Mouse (Mus musculus) brown adipose tissue, adult 24 weeks (tissue): ENCODE results near the gene Islr. TPM values are rescaled to one million over a fixed set of nuclear protein-coding genes. Genes with fewer than 3 reads are reported as not detected.

Source experiments
- H3K27ac ChIP-seq: fragments of 200-500 bp; replicated peaks from 2 replicates; pipeline ENCODE4 v1.5.1; 2012; ENCODE audit warnings: low read depth, mild to moderate bottlenecking, low read length
- H3K4me1 ChIP-seq: fragments of 200-500 bp; 2 replicates; pipeline ENCODE4 v1.6.1; 2012; ENCODE audit warnings: low read length, mixed read lengths; ENCODE audit not compliant: control insufficient read depth, insufficient read depth, insufficient read length
- H3K4me3 ChIP-seq: fragments of 200-500 bp; 2 replicates; pipeline ENCODE4 v1.5.1; 2012; ENCODE audit warnings: low read depth, mild to moderate bottlenecking, low read length, moderate library complexity; ENCODE audit not compliant: insufficient read depth
- polyA plus RNA-seq: library from polyadenylated mRNA; stranded (reverse); fragments of >200 nt; gene quantifications from 2 replicates; pipeline ENCODE4 v1.2.4, GENCODE M21; 2012; ENCODE audit not compliant: missing spikeins, insufficient read depth, insufficient read length

The Islr gene
- polyA plus RNA-seq, 1 experiment, result 17.5 TPM

- H3K27ac ChIP-seq, result no peak overlapping the region
- no peak overlapping the region for H3K4me3 ChIP-seq
- no peaks in the 10 kb centered on the region for H3K4me1 ChIP-seq
Measured at GRCm38 (mm10) chr9:58194222-58194621, 9.9 kb downstream of the Islr start.

GRCm38 (mm10) chr9:58184456-58184855, 19.6 kb downstream of the Islr start:
- no peak overlapping the region for H3K4me3 ChIP-seq
- no peaks in the 10 kb centered on the region for H3K4me1 ChIP-seq
- H3K27ac ChIP-seq, result no peak overlapping the region

GRCm38 (mm10) chr9:58179390-58179789, 24.7 kb downstream of the Islr start:
- Histone ChIP-seq H3K4me3 (no peak overlapping the region), H3K27ac (no peak overlapping the region), H3K4me1 (0 out of 2 replicates have a peak, but pooled peaks cover 2% of the 10 kb centered on the region)

- no peak overlapping the region for H3K27ac ChIP-seq
- 0 out of 2 replicates have a peak, but pooled peaks cover 2% of the 10 kb centered on the region for H3K4me1 ChIP-seq
- no peak overlapping the region for H3K4me3 ChIP-seq
Measured at GRCm38 (mm10) chr9:58177165-58177564, 26.9 kb downstream of the Islr start.

- H3K27ac ChIP-seq, result no peak overlapping the region
- 0 out of 2 replicates have a peak, but pooled peaks cover 2% of the 10 kb centered on the region for H3K4me1 ChIP-seq
- H3K4me3 ChIP-seq, result no peak overlapping the region
Measured at GRCm38 (mm10) chr9:58175745-58176487, 28.2 kb downstream of the Islr start.

- 0 out of 2 replicates have a peak, but pooled peaks cover 2% of the 10 kb centered on the region for H3K4me1 ChIP-seq
- H3K4me3 ChIP-seq, result no peak overlapping the region
- no peak overlapping the region for H3K27ac ChIP-seq
Measured at GRCm38 (mm10) chr9:58174818-58175251, 29.3 kb downstream of the Islr start.

GRCm38 (mm10) chr9:58172863-58173262, 31.2 kb downstream of the Islr start:
- no peak overlapping the region for H3K4me3 ChIP-seq
- 0 out of 2 replicates have a peak, but pooled peaks cover 2% of the 10 kb centered on the region for H3K4me1 ChIP-seq
- no peak overlapping the region for H3K27ac ChIP-seq

GRCm38 (mm10) chr9:58169426-58169825, 34.7 kb downstream of the Islr start:
- Histone ChIP-seq H3K4me1 (no peaks in the 10 kb centered on the region), H3K27ac (no peak overlapping the region), H3K4me3 (no peak overlapping the region)

- no peak overlapping the region for H3K4me3 ChIP-seq
- no peak overlapping the region for H3K27ac ChIP-seq
- H3K4me1 ChIP-seq, result no peaks in the 10 kb centered on the region
Measured at GRCm38 (mm10) chr9:58168880-58169279, 35.2 kb downstream of the Islr start.

GRCm38 (mm10) chr9:58165779-58166178, 38.3 kb downstream of the Islr start:
- no peak overlapping the region for H3K27ac ChIP-seq
- H3K4me1 ChIP-seq, result no peaks in the 10 kb centered on the region
- H3K4me3 ChIP-seq, result no peak overlapping the region

GRCm38 (mm10) chr9:58163146-58163545, 41.0 kb downstream of the Islr start:
- no peaks in the 10 kb centered on the region for H3K4me1 ChIP-seq
- no peak overlapping the region for H3K27ac ChIP-seq
- H3K4me3 ChIP-seq, result no peak overlapping the region

GRCm38 (mm10) chr9:58162173-58162572, 41.9 kb downstream of the Islr start:
- H3K4me3 ChIP-seq, result no peak overlapping the region
- H3K4me1 ChIP-seq, result no peaks in the 10 kb centered on the region
- no peak overlapping the region for H3K27ac ChIP-seq

- H3K27ac ChIP-seq, result no peak overlapping the region
- no peak overlapping the region for H3K4me3 ChIP-seq
- H3K4me1 ChIP-seq, result no peaks in the 10 kb centered on the region
Measured at GRCm38 (mm10) chr9:58160315-58160714, 43.8 kb downstream of the Islr start.

GRCm38 (mm10) chr9:58159855-58160254, 44.3 kb downstream of the Islr start:
- no peak overlapping the region for H3K4me3 ChIP-seq
- H3K27ac ChIP-seq, result no peak overlapping the region
- no peaks in the 10 kb centered on the region for H3K4me1 ChIP-seq

- Histone ChIP-seq H3K27ac (no peak overlapping the region; the same call in 1 of the 2 replicates), H3K4me3 (peak overlapping the region; percentile 15; the same call in 1 of the 2 replicates), H3K4me1 (no peaks in the 10 kb centered on the region)
Measured at GRCm38 (mm10) chr9:58158541-58159311, 45.4 kb downstream of the Islr start.
